Mouse (Mus musculus) left cerebral cortex, postnatal 4 days (tissue): ENCODE results near the gene Rhbg. TPM values are rescaled to one million over a fixed set of nuclear protein-coding genes. Genes with fewer than 3 reads are reported as not detected.

ENCODE experiments used
- DNase-seq: peaks from one replicate; pipeline ENCODE4 v3.0.0-alpha.2; 2022
- intact Hi-C: fragments of 180-260 bp; cut with DNase I; formaldehyde crosslinking; loops from one replicate; pipeline ENCODE4 v1.15.1; 2025
- total RNA-seq, 2 experiments: library from RNA; stranded (reverse); gene quantifications; 2 replicates each; pipeline ENCODE4 v1.2.3; 2021

The Rhbg gene
- total RNA-seq, 2 experiments from 2014 or later, result 0.46 to 1.4 TPM

- no peak for DNase-seq
- intact Hi-C loops, result no loop called here
These were observed 43.6 kb downstream of the Rhbg start for GRCm38 (mm10) chr3:88210918-88211317.

GRCm38 (mm10) chr3:88210121-88210520, 44.4 kb downstream of the Rhbg start:
- intact Hi-C loops, result no loop called here
- DNase-seq, result no peak

GRCm38 (mm10) chr3:88209306-88209705, 45.2 kb downstream of the Rhbg start:
- intact Hi-C loops, result no loop called here
- no peak for DNase-seq

GRCm38 (mm10) chr3:88208226-88208720, 46.2 kb downstream of the Rhbg start:
- intact Hi-C loops, result no loop called here
- no peak for DNase-seq

- intact Hi-C loops, result no loop called here
- DNase-seq, result peak; percentile 65
These were observed 46.9 kb downstream of the Rhbg start for GRCm38 (mm10) chr3:88207451-88208100.

- intact Hi-C loops, result no loop called here
- peak; percentile 60 for DNase-seq
These were observed 47.6 kb downstream of the Rhbg start for GRCm38 (mm10) chr3:88206901-88207371.

GRCm38 (mm10) chr3:88206500-88206899, 48.0 kb downstream of the Rhbg start:
- DNase-seq, result no peak
- intact Hi-C loops, result no loop called here

- DNase-seq, result peak; percentile 80
- intact Hi-C loops, result no loop called here
These were observed 48.7 kb downstream of the Rhbg start for GRCm38 (mm10) chr3:88205563-88206491.

- intact Hi-C loops, result no loop called here
- DNase-seq, result no peak
These were observed 49.3 kb downstream of the Rhbg start for GRCm38 (mm10) chr3:88205176-88205562.

GRCm38 (mm10) chr3:88204751-88205150, 49.8 kb downstream of the Rhbg start:
- DNase-seq, result no peak

GRCm38 (mm10) chr3:88203999-88204700, 50.4 kb downstream of the Rhbg start:
- intact Hi-C loops, result no loop called here
- DNase-seq, result no peak

More at GRCm38 (mm10) chr3:88204751-88205150, 49.8 kb downstream of the Rhbg start:
- intact Hi-C loops, result no loop called here

- no peak for DNase-seq
- intact Hi-C loops, result no loop called here
These were observed 51.1 kb downstream of the Rhbg start for GRCm38 (mm10) chr3:88203456-88203855.

GRCm38 (mm10) chr3:88202986-88203385, 51.5 kb downstream of the Rhbg start:
- DNase-seq, result no peak
- intact Hi-C loops, result no loop called here

GRCm38 (mm10) chr3:88201640-88202039, 52.9 kb downstream of the Rhbg start:
- intact Hi-C loops, result loop anchor here (2.0 kb wide), 1 partner anchor 15 kb away; no protein-coding TSS in a partner anchor
- DNase-seq, result no peak

- intact Hi-C loops, result loop anchor here (2.0 kb wide), 1 partner anchor 16 kb away; no protein-coding TSS in a partner anchor
- no peak for DNase-seq
These were observed 53.6 kb downstream of the Rhbg start for GRCm38 (mm10) chr3:88200972-88201330.

GRCm38 (mm10) chr3:88200161-88200971, 54.1 kb downstream of the Rhbg start:
- DNase-seq, result no peak
- intact Hi-C loops, result loop anchor here (2.0 kb wide), 1 partner anchor 16 kb away; no protein-coding TSS in a partner anchor

GRCm38 (mm10) chr3:88199541-88200110, 54.9 kb downstream of the Rhbg start:
- intact Hi-C loops, result loop anchor here (2.0 kb wide), 1 partner anchor 17 kb away; no protein-coding TSS in a partner anchor
- DNase-seq, result no peak

- intact Hi-C loops, result no loop called here
- DNase-seq, result no peak
These were observed 55.9 kb downstream of the Rhbg start for GRCm38 (mm10) chr3:88198505-88199020.
